Mouse (Mus musculus) CD4-positive naive resting alpha-beta T cell, adult 76 days (primary cell): ENCODE data around the gene Mfsd14b. TPM values are rescaled to one million over a fixed set of nuclear protein-coding genes. Genes with fewer than 3 reads are reported as not detected.

Source experiments
- total RNA-seq: library from RNA; stranded (reverse); gene quantifications from one replicate; pipeline ENCODE4 v1.2.4, GENCODE M21; 2023

Mfsd14b gene
- 39.5 TPM for total RNA-seq

GRCm38 (mm10) chr13:65112459-65113110 lies at the start of gene Mfsd14b:
Gene Mfsd14b (minus strand): TSS chr13:65112975.

GRCm38 (mm10) chr13:65149940-65150339 lies 37.2 kb upstream of the Mfsd14b start, which contains the start of gene Olfr466:
Gene Olfr466 (plus strand): TSS chr13:65150240.

DNA sequence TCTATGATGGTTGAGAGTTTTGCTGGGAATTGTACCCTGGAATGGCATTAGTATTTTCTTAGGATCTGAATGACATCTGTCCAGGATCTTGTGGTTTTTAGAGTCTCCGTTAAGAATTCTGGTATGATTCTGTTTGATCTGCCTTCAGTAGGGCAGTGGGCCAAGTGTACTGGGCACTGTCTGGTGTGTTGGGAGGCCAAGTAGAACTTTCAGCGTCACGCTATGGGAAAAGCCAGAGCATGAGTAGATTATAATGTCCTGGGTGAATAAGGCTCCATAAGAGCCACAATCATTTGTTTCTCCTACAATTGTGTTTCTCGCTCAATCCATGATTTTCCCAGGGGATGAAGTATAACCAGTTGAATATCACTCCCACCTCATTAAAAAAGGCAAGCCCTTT lies 25.0 kb upstream of the Mfsd14b start, which contains the start of gene Olfr465-ps1:
TSS of gene Olfr465-ps1 (plus strand) at position 301 of the 400 bp plus-strand sequence.

GRCm38 (mm10) chr13:65052660-65053059 lies 60.1 kb downstream of the Mfsd14b start, which contains the start of gene Prss47:
Gene Prss47 (minus strand): TSS chr13:65052760.

GRCm38 (mm10) chr13:65032758-65033157 lies 80.0 kb downstream of the Mfsd14b start, which contains the start of gene Spata31d1c:
Gene Spata31d1c (plus strand): TSS chr13:65033058.

Other genes with a start within 250 kb of the Mfsd14b start
- gene Cntnap3, start 209.0 kb downstream of the Mfsd14b start, total RNA-seq, result not detected
- gene Spata31, start 195.6 kb downstream of the Mfsd14b start, total RNA-seq, result not detected
- not detected for gene Spata31d1c, start 79.9 kb downstream of the Mfsd14b start, total RNA-seq
- not detected for gene Prss47, start 60.2 kb downstream of the Mfsd14b start, total RNA-seq
- not detected for gene Olfr465-ps1, start 25.1 kb upstream of the Mfsd14b start, total RNA-seq
- gene Olfr466, start 37.3 kb upstream of the Mfsd14b start, total RNA-seq, result not detected
- not detected for gene Nlrp4f, start 93.0 kb upstream of the Mfsd14b start, total RNA-seq
- gene Gm10775, start 146.6 kb upstream of the Mfsd14b start, total RNA-seq, result not detected
- gene Zfp369, start 165.8 kb upstream of the Mfsd14b start, total RNA-seq, result 53.0 TPM